Mouse (Mus musculus) frontal cortex, postnatal 14 days (tissue): ENCODE data around the gene Gm49387.

ENCODE experiments used
- DNase-seq, 2 experiments: peaks; one replicate each; pipeline ENCODE4 v3.0.0; 2022; ENCODE audit warnings: low spot score in 2 of 2

Gm49387 gene

DNA sequence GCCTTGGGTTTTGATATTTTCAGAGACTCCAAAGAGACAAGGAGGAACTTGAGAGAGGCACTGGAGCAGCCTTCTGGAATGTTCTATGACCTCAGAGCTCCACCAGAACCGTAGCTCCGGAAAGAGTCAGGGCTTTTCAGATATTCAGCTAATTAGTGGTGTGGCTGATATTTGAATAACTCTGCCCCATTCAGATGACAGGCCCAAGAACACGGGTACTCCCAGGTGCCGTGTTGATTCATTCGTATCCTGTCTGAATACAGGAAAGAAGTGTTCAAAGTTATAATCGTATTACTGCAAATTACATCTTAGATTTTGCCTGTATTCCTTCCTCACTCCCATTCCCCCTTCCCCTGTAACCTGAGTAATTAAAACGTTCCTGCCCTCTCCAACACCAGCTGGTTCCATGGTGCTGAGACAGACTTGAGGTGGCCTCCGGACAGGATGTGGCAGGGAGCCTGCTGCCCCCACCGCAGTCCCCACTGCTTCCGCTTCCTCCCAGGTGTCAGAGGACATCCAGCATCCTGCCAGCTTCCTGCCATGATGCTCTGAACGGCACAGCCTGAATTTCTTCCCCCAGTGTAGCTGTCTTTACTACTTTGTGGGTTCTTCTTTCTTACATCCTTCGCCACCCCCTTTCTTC is 109.1 kb downstream of the Gm49387 start:
- no peak for DNase-seq

DNA sequence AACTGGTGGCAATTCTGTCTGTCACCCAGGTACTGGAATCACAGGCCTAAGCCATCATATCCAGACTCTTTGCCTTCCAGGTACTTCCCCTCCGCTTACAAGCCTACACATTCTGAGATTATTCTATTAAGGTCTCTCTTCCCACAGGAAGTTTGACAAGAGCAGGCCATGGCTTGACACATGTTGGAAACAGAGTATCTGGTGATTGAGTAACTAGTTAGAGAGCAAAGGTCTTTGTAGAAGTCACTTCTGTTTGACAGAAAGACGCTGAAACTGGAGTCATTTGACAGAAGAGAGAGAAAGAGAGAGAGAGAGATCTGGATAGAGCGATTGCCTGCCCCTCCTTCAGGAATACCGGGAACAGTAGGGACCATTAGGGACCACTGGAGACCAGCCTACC is 109.8 kb downstream of the Gm49387 start:
- no peak for DNase-seq

DNA sequence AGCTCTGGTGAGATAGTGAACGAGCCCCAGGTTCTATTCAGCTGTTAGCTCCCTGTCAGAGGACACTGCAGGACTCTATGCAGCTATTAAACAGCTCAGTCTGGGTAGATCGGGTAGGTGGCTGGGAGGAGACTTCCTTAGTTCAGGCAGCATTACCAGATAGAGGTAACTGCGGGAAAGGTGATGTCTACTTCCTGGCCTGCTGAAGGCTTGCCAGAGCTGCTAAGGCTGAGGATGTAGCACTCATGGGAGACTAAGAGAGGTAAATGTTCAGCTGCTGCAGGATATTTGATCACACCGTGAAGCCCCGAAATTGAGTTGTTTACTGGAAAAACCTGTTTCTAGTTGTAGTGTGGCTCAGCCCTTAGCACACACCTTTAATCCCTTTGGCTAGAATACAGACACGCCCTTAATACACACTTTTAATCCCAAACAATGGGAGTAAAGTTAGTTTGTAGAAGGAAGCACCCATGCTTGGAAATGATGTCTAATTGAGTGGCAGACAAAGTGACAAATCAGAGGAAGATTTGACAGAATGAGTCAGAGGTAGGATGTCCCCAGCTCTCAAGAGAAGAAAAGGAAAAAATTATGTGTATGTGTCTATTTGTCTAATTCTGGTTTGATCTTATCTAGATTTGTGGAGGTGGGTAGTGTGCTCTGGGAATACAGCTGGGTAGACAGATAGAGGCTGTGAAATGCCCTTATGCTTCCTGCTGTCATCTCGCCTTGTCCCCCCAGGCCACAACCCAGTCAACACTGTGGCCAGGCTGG is 115.5 kb downstream of the Gm49387 start:
- DNase-seq = no peak

DNA sequence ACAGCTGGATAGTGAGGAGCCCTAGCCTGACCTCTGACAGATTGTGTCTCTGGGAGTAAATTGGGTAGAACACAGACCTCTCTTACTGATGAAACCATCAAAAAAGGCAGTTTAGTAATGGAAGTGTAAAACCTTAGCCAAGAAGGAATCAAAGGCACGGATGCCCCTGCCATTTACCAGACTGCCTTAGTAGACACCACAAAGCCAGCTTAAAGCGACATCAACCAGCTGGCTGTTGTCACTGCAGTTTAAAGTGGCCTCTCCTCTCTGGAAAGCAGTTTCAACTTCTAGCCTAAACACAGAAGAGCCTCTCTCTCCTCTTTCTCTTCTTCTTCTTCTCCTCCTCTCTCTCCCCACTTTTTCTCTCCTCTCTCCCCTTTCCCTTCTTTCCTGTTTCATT is 119.4 kb downstream of the Gm49387 start:
- no peak for DNase-seq

DNA sequence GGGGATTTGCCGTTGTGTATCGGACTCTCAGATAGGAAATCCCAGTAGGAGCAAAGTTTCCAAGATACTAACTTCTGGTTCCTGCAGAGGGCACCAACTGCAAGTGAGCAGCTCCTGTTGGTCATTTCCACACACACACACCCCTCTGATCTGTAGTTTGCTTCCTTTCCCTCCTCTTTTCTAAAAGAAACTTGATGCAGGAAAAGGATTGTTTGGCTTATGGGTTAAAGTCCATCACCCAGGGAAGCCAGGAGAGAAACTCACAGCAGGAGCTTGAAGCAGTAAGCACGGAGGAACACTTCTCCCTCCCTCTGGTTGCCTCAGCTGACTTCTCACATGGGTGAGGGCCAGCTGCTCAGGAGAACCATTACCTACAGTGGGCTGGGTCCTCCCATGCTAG is 121.5 kb downstream of the Gm49387 start:
- DNase-seq = no peak

DNA sequence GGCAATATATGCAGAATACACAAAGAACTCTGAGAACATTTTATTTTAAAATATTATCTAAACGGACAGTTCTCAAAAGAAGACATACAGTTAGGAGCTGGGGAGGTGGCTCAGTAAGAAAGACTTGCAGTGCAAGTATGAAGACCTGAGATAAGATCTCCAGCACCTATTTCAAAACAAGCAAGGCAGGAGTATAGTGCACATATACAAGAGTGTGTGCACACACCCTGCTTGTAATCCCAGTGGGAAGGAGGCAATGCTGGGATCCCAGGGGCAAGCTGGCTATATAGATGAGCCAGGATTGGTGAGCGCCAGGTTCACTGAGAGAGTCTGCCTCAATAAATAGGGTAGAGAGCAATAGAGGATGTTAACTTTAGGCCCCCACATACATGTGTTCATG is 124.8 kb downstream of the Gm49387 start:
- DNase-seq = no peak

DNA sequence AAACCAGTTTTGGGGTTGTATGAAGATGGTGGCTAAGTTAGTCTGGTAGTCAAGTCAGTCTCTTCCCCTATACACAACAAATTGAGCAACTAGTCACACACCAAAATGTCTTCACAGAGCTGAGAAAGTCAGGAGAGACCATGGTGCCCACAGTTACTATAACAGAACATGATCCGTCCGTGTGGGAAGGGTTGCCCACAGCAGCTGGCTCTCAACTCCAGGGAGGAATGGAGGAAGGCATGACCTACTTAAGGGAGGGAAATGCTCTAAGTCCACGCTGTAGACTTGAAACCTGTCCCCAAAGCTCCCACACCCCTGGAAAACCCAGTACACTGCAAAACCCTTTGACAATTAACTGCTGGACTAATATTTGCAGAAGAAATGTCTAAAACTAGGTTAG is 130.4 kb downstream of the Gm49387 start:
- DNase-seq = no peak

DNA sequence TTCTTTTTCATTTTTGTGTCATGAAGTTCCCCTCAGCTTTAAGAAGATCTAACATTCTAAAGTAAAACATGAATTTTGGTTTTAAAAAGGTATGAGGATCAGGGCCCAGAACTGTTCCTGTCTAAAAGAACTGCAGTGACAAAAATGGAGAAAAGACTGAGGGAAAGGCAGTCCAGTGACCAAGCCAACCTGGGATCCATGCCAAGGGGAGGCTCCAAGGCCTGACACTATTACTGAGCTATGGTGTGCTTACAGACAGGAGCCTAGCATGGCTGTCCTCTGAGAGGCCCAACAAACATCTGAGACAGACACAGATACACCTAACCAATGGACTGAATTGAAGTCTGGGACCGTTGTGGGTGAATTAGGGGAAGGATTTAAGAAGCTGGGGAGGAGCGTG is 130.8 kb downstream of the Gm49387 start:
- DNase-seq = no peak

DNA sequence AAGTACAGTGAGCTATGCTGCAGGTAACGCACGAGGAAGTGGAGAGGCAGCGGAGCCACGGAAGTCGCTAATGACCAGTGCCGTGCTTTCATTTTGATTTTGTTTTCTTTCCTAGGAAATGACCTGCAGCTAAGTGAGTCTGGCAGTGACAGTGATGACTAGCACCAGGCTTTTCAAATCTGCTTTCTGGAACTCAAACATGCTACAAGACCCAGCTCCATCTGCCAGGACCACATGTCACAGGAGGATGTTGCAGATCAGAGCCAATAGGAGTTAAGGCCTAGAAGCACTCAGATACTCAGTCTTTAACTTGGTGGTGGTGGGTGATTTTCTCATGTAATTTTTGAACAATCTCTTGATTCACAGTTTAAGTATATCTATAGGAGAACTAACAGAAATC is 134.2 kb downstream of the Gm49387 start:
- DNase-seq = no peak

DNA sequence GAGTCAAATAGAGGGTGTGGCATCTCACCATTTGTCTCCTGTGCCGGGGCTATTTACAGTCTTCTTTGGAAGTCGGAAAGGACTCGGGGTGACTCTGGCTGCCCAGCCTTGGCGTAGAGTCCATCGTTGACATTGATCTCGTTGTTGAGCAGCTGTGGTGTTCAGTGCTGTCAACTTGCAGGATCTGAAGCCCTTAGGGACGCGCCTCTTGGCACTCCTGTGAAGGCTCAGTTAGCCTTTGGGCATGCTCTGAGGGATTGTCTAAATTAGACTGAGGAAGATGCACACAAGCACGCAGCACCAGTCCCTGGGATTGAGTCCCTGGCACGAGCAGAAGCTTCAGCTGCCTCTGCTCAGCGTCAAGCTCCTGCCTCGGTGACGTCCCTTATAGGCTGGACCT is 137.3 kb downstream of the Gm49387 start:
- DNase-seq = no peak
